Mouse (Mus musculus) adrenal gland, postnatal 4 days (tissue): ENCODE results near the gene Tnfrsf18. TPM values are rescaled to one million over a fixed set of nuclear protein-coding genes. Genes with fewer than 3 reads are reported as not detected.

Experiments used
- DNase-seq, 2 experiments: peaks; one replicate each; pipeline ENCODE4 v3.0.0; 2021 to 2022; ENCODE audit warnings: low spot score in 2 of 2, mixed read lengths in 2 of 2
- total RNA-seq, 2 experiments: library from RNA; stranded (reverse); gene quantifications; 2 replicates each; pipeline ENCODE4 v1.2.3; 2021

Tnfrsf18 gene
- total RNA-seq, 2 experiments from 2014 or later, result 0.39 TPM; not detected in 1

GRCm38 (mm10) chr4:156032856-156033255 is 6.9 kb downstream of the Tnfrsf18 start:
- no peak for DNase-seq

GRCm38 (mm10) chr4:156033476-156034119 is 7.6 kb downstream of the Tnfrsf18 start:
- no peak for DNase-seq

- DNase-seq, result no peak
Observed at GRCm38 (mm10) chr4:156034301-156034700, 8.3 kb downstream of the Tnfrsf18 start.

- no peak for DNase-seq
Observed at GRCm38 (mm10) chr4:156034901-156035300, 8.9 kb downstream of the Tnfrsf18 start.

- no peak for DNase-seq
Observed at GRCm38 (mm10) chr4:156044754-156045153, 18.8 kb downstream of the Tnfrsf18 start.

GRCm38 (mm10) chr4:156049779-156050178 is 23.8 kb downstream of the Tnfrsf18 start:
- no peak for DNase-seq

- DNase-seq, result no peak
Observed at GRCm38 (mm10) chr4:156050391-156050980, 24.5 kb downstream of the Tnfrsf18 start.

- DNase-seq, result no peak
Observed at GRCm38 (mm10) chr4:156053113-156053512, 27.1 kb downstream of the Tnfrsf18 start.

- no peak for DNase-seq
Observed at GRCm38 (mm10) chr4:156054130-156054529, 28.2 kb downstream of the Tnfrsf18 start.

GRCm38 (mm10) chr4:156054606-156055005 is 28.6 kb downstream of the Tnfrsf18 start:
- DNase-seq, result no peak

GRCm38 (mm10) chr4:156055173-156055572 is 29.2 kb downstream of the Tnfrsf18 start:
- no peak for DNase-seq

GRCm38 (mm10) chr4:156057702-156058101 is 31.7 kb downstream of the Tnfrsf18 start:
- no peak for DNase-seq

GRCm38 (mm10) chr4:156058826-156059225 is 32.9 kb downstream of the Tnfrsf18 start:
- no peak for DNase-seq

- DNase-seq, result no peak
Observed at GRCm38 (mm10) chr4:156059261-156059660, 33.3 kb downstream of the Tnfrsf18 start, which contains the start of gene Ttll10. Gene Ttll10 (minus strand): TSS chr4:156059414.

GRCm38 (mm10) chr4:156059713-156060112 is 33.7 kb downstream of the Tnfrsf18 start:
- DNase-seq, result no peak

GRCm38 (mm10) chr4:156063861-156064509 is 38.0 kb downstream of the Tnfrsf18 start:
- no peak for DNase-seq

GRCm38 (mm10) chr4:156064510-156064897 is 38.5 kb downstream of the Tnfrsf18 start:
- no peak for DNase-seq

GRCm38 (mm10) chr4:156065156-156065894 is 39.4 kb downstream of the Tnfrsf18 start:
- DNase-seq, result no peak

- no peak for DNase-seq
Observed at GRCm38 (mm10) chr4:156067256-156067949, 41.4 kb downstream of the Tnfrsf18 start.

- no peak for DNase-seq
Observed at GRCm38 (mm10) chr4:156069701-156070100, 43.7 kb downstream of the Tnfrsf18 start.

GRCm38 (mm10) chr4:156070276-156070675 is 44.3 kb downstream of the Tnfrsf18 start:
- DNase-seq, result no peak
